Mouse (Mus musculus) intestine, embryonic 15.5 days (tissue): ENCODE results near the gene Gm10220. TPM values are rescaled to one million over a fixed set of nuclear protein-coding genes. Genes with fewer than 3 reads are reported as not detected.

Experiments used
- polyA plus RNA-seq: library from polyadenylated mRNA; unstranded; fragments of >200 nt; fragmentation: Nextera tagmentation; extraction: Ambion mirVana; gene quantifications from 2 replicates; pipeline ENCODE4 v1.2.1, GENCODE M21; 2015

Gm10220 gene
- polyA plus RNA-seq, 1 experiment from 2014 or later, result not detected

Other genes with a start within 250 kb of the Gm10220 start
- not detected in 2 replicates for gene Gm21663, start 179.0 kb downstream of the Gm10220 start, polyA plus RNA-seq
- gene Gm21671, start 167.0 kb downstream of the Gm10220 start, polyA plus RNA-seq, result not detected in 2 replicates
- 0.10 TPM in 1 of 2 replicates, not detected in the other for gene Gm21680, start 148.8 kb downstream of the Gm10220 start, polyA plus RNA-seq
- gene Gm21698, start 132.8 kb downstream of the Gm10220 start, polyA plus RNA-seq, result 0.14 TPM in 1 of 2 replicates, not detected in the other
- not detected in 2 replicates for gene Gm1979, start 116.6 kb downstream of the Gm10220 start, polyA plus RNA-seq
- not detected in 2 replicates for gene Gm5862, start 98.5 kb downstream of the Gm10220 start, polyA plus RNA-seq
- gene Speer4a, start 81.9 kb downstream of the Gm10220 start, polyA plus RNA-seq, result not detected in 2 replicates
- not detected in 2 replicates for gene Gm7347, start 62.8 kb downstream of the Gm10220 start, polyA plus RNA-seq
- not detected in 2 replicates for gene Gm10471, start 32.1 kb downstream of the Gm10220 start, polyA plus RNA-seq
- gene 5031410I06Rik, start 16.1 kb downstream of the Gm10220 start, polyA plus RNA-seq, result 0.21 TPM in 1 of 2 replicates, not detected in the other
- gene Gm7361, start 136.3 kb upstream of the Gm10220 start, polyA plus RNA-seq, result not detected in 2 replicates